Mouse (Mus musculus) limb, embryonic 14.5 days (tissue): ENCODE results near the gene Marc1. TPM values are rescaled to one million over a fixed set of nuclear protein-coding genes. Genes with fewer than 3 reads are reported as not detected.

Experiments used
- ATAC-seq: fragments of 200-750 bp; cut with Nextera tagmentation; 2 replicates; pipeline ENCODE4 v1.8.0; 2017; ENCODE audit warnings: low read depth, moderate number of reproducible peaks, moderate TSS enrichment; ENCODE audit not compliant: low FRiP score
- DNase-seq: peaks from one replicate; pipeline ENCODE4 v3.0.0-alpha.2; 2015; ENCODE audit warnings: low spot score
- H3K27ac ChIP-seq: fragments of 300-500 bp; sonication (generic); replicated peaks from 2 replicates; pipeline ENCODE4 v1.5.1; 2014; ENCODE audit warnings: low read depth, mild to moderate bottlenecking, low read length, moderate library complexity, mixed read lengths
- H3K27me3 ChIP-seq: fragments of 300-500 bp; sonication (generic); 2 replicates; pipeline ENCODE4 v1.6.1; 2014; ENCODE audit warnings: low read length, mixed read lengths; ENCODE audit not compliant: control insufficient read depth, insufficient read depth
- H3K36me3 ChIP-seq: fragments of 300-500 bp; sonication (generic); 2 replicates; pipeline ENCODE4 v1.6.1; 2014; ENCODE audit warnings: mild to moderate bottlenecking, low read length, moderate library complexity, mixed read lengths; ENCODE audit not compliant: control insufficient read depth, insufficient read depth
- H3K4me1 ChIP-seq: fragments of 300-500 bp; sonication (generic); 2 replicates; pipeline ENCODE4 v1.6.1; 2014; ENCODE audit warnings: antibody characterized with exemption, low read length, mixed read lengths; ENCODE audit not compliant: control insufficient read depth, insufficient read depth
- H3K4me2 ChIP-seq: fragments of 300-500 bp; sonication (generic); replicated peaks from 2 replicates; pipeline ENCODE4 v1.6.1; 2014; ENCODE audit warnings: low read depth, mild to moderate bottlenecking, low read length, moderate library complexity; ENCODE audit not compliant: severe bottlenecking
- H3K4me3 ChIP-seq: fragments of 300-500 bp; sonication (generic); replicated peaks from 2 replicates; pipeline ENCODE4 v1.5.1; 2014; ENCODE audit warnings: low read length
- H3K9ac ChIP-seq: fragments of 300-500 bp; sonication (generic); 2 replicates; pipeline ENCODE4 v1.6.1; 2014; ENCODE audit warnings: mild to moderate bottlenecking, low read depth, low read length, moderate library complexity; ENCODE audit not compliant: severe bottlenecking
- H3K9me3 ChIP-seq: fragments of 300-500 bp; sonication (generic); 2 replicates; pipeline ENCODE4 v1.6.1; 2016; ENCODE audit warnings: low read length; ENCODE audit not compliant: control insufficient read depth
- POLR2A ChIP-seq: fragments of 200-500 bp; IDR thresholded peaks from 2 replicates; pipeline ENCODE4 v1.8.0; 2012; ENCODE audit warnings: inconsistent platforms, mild to moderate bottlenecking, moderate library complexity, borderline replicate concordance; ENCODE audit not compliant: insufficient read depth, insufficient read length; ENCODE audit errors: extremely low read depth
- WGBS: fragments of 180-500 bp; shearing (Covaris S2); extraction: QIAGEN DNeasy Blood & Tissue Kit; methylation state at CpG from one replicate; pipeline ENCODE4 v1.1.7; 2014; 5-methylcytosine and 5-hydroxymethylcytosine counted together
- polyA plus RNA-seq, 2 experiments: library from polyadenylated mRNA; depleted of rRNA in 1 of 2; stranded (reverse) in 1 of 2; unstranded in 1 of 2; fragments of >200 nt; fragmentation: Nextera tagmentation in 1 of 2; extraction: Ambion mirVana in 1 of 2; gene quantifications; 2 replicates each; pipeline versions ENCODE4 v1.2.1 to v1.2.3; 2012 to 2014

Gene Marc1
- polyA plus RNA-seq, 2 experiments: 0.11 to 0.13 TPM

DNA sequence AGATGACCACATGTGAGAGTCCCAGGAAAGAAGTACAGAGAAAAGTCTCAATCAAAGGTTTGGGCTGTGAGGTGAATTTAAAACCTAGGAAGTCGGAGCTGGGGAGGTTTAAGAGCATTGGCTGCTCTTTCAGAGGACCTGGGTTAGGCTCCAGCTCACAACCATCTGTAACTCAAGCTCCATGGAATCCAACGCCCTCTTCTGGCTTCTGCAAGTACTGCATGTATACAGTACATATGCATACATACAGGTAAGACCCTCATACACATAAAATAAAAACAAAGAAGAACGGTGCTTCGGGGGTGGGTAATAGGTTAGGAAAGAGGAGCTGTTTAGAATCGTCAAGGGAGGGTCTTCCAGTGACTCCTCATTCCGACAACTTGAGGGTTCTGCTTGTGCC is 6.7 kb upstream of the Marc1 start:
- H3K36me3 ChIP-seq: peaks cover 50% of the 10 kb centered on the region
- WGBS: 85% methylated on average over 6 of the region's 6 CpGs
- DNase-seq (no peak), ATAC-seq (no peak)
- no peak overlapping the region for H3K9ac ChIP-seq
- no peaks in the 10 kb centered on the region for H3K27me3 ChIP-seq
- H3K9me3 ChIP-seq: no peaks in the 10 kb centered on the region
- no peak overlapping the region for H3K4me2 ChIP-seq
- H3K4me1 ChIP-seq: peaks cover 1% of the 10 kb centered on the region; the same call in 1 of the 2 replicates
- H3K27ac ChIP-seq: no peak overlapping the region
- no peak overlapping the region for H3K4me3 ChIP-seq
- no peak for TF ChIP-seq POLR2A

DNA sequence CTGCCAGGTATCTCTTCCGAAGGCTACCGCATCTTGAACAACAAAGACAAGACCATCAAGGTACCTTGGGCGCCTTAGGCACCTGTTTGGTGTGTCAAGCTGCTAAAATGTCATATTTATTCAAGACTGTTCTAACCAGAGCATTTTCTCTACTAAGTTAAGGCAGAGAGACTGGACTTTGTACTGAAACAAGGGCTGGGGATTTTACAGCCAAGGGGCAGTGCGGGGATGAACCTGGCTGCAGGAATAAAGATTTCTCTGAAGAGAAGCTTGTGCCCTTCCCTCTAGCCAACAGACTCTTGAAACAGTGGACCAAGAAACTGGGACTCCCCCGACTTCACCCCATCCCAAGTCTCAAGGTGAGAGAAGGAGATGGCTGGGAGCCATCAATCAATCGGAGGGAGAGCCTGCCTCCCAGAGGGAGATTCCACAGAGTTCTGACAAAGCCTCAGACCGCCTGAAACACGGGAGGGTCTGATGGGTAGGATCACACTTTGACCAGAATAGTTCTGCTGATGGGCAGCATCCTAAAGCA is 670 bp upstream of the Marc1 start:
- no peak overlapping the region for H3K4me3 ChIP-seq
- H3K4me1 ChIP-seq: peaks cover 7% of the 10 kb centered on the region; the same call in 1 of the 2 replicates
- no peak for TF ChIP-seq POLR2A
- 69% methylated on average over 8 of the region's 8 CpGs for WGBS
- DNase-seq (no peak), ATAC-seq (no peak)
- H3K4me2 ChIP-seq: no peak overlapping the region
- no peaks in the 10 kb centered on the region for H3K9me3 ChIP-seq
- peaks cover 10% of the 10 kb centered on the region; the same call in 1 of the 2 replicates for H3K36me3 ChIP-seq
- H3K27me3 ChIP-seq: peaks cover 17% of the 10 kb centered on the region
- no peak overlapping the region for H3K9ac ChIP-seq
- H3K27ac ChIP-seq: no peak overlapping the region

DNA sequence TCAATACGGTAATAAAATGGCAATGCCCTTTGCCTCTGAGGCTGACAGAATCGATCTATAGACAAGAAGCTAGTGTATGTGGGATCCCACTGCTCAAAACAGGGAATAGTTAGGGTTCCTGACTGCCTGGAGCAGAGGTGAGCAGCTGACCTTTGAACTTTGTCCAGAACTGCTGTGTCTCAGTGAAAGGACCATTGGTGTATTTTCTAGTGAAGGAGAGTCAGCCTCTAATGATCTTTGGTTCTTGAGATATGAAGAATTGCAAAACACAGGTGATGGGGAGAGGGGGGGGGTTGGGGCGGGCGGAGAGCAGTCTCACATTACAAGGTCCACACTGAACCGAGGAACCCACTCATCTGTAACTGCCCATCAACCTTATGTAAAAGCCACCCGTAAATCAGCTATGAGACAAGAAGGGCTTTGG is 1.5 kb downstream of the Marc1 start:
- H3K27ac ChIP-seq: no peak overlapping the region
- TF ChIP-seq POLR2A: no peak
- no peaks in the 10 kb centered on the region for H3K9me3 ChIP-seq
- ATAC-seq (no peak), DNase-seq (no peak)
- 58% methylated on average over 6 of the region's 6 CpGs for WGBS
- no peak overlapping the region for H3K4me3 ChIP-seq
- peaks cover 7% of the 10 kb centered on the region; the same call in 1 of the 2 replicates for H3K4me1 ChIP-seq
- H3K36me3 ChIP-seq: peaks cover 4% of the 10 kb centered on the region; the same call in 1 of the 2 replicates
- H3K4me2 ChIP-seq: no peak overlapping the region
- peaks cover 17% of the 10 kb centered on the region for H3K27me3 ChIP-seq
- no peak overlapping the region for H3K9ac ChIP-seq

- Histone ChIP-seq H3K4me3 (no peak overlapping the region), H3K27me3 (peaks cover 17% of the 10 kb centered on the region), H3K9ac (no peak overlapping the region), H3K9me3 (no peaks in the 10 kb centered on the region), H3K4me2 (no peak overlapping the region), H3K36me3 (peaks cover 3% of the 10 kb centered on the region; the same call in 1 of the 2 replicates), H3K4me1 (peaks cover 7% of the 10 kb centered on the region; the same call in 1 of the 2 replicates), H3K27ac (no peak overlapping the region)
- TF ChIP-seq POLR2A: no peak
- DNase-seq (no peak), ATAC-seq (no peak)
- WGBS: 85% methylated on average over 17 of the region's 17 CpGs
Observed at GRCm38 (mm10) chr1:184808418-184809012, 2.6 kb downstream of the Marc1 start.

DNA sequence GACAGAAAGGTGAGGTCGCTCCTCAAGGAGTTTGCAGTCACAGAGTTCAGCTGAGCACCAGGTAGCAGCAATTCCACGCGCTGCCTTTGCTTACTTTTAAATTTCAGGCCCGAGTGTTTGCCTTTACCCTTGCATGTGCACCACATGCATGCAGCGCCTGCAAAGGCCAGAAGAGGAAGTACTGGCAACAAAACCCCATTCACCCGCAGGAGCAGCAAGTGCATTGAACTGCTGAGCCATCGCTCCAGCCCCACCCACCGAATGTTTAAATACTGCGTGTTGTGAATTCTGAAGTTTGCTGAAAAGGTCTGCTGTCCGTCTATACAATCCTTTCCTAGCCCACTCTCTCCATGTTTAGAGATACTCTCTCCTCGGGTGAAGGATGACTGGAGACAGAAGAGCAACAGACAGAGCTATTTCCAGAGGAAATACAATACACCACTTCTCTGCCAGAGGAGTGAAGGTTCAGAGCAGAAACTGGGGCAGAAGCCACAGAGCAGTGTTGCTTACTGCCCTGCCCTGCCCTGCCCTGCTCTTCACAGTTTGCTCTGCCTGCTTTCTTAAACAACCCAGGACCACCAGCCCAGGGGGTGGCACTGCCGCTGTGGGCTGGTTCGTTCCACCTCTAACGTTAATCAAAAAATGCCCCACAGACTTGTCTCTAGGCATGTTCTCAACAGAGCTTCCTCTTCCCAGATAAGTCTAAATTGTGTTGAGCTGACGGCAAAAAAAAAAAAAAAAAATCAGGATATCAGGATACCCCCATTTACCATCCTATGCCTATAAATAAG is 3.3 kb downstream of the Marc1 start:
- DNase-seq (no peak), ATAC-seq (no peak)
- H3K36me3 ChIP-seq: no peaks in the 10 kb centered on the region
- H3K9me3 ChIP-seq: no peaks in the 10 kb centered on the region
- H3K27me3 ChIP-seq: peaks cover 17% of the 10 kb centered on the region
- H3K27ac ChIP-seq: no peak overlapping the region
- H3K4me3 ChIP-seq: no peak overlapping the region
- H3K4me1 ChIP-seq: peaks cover 7% of the 10 kb centered on the region; the same call in 1 of the 2 replicates
- no peak overlapping the region for H3K4me2 ChIP-seq
- no peak for TF ChIP-seq POLR2A
- 78% methylated on average over 15 of the region's 15 CpGs for WGBS
- no peak overlapping the region for H3K9ac ChIP-seq
